Mouse (Mus musculus) heart, embryonic 11.5 days (tissue): ENCODE measurements around the gene Aftph. TPM values are rescaled to one million over a fixed set of nuclear protein-coding genes. Genes with fewer than 3 reads are reported as not detected.

Experiments
- ATAC-seq: fragments of 200-750 bp; cut with Nextera tagmentation; replicated peaks from 2 replicates; pipeline ENCODE4 v1.8.0; 2017; ENCODE audit warnings: moderate library complexity; ENCODE audit not compliant: insufficient number of reproducible peaks, low FRiP score, low TSS enrichment
- H3K27ac ChIP-seq: fragments of 300-500 bp; sonication (generic); 2 replicates; pipeline ENCODE4 v1.5.1; 2014; ENCODE audit warnings: mild to moderate bottlenecking, low read depth, low read length
- H3K27me3 ChIP-seq: fragments of 300-500 bp; sonication (generic); 2 replicates; pipeline ENCODE4 v1.6.1; 2014; ENCODE audit warnings: mild to moderate bottlenecking, low read length, mixed read lengths; ENCODE audit not compliant: control insufficient read depth, insufficient read depth
- H3K36me3 ChIP-seq: fragments of 300-500 bp; sonication (generic); 2 replicates; pipeline ENCODE4 v1.6.1; 2014; ENCODE audit warnings: mild to moderate bottlenecking, low read length, moderate library complexity, mixed read lengths; ENCODE audit not compliant: control insufficient read depth, insufficient read depth
- H3K4me1 ChIP-seq: fragments of 300-500 bp; sonication (generic); 2 replicates; pipeline ENCODE4 v1.6.1; 2014; ENCODE audit warnings: low read length; ENCODE audit not compliant: control insufficient read depth, insufficient read depth
- H3K4me2 ChIP-seq: fragments of 300-500 bp; sonication (generic); 2 replicates; pipeline ENCODE4 v1.6.1; 2014; ENCODE audit warnings: mild to moderate bottlenecking, moderate library complexity
- H3K4me3 ChIP-seq: fragments of 300-500 bp; sonication (generic); 2 replicates; pipeline ENCODE4 v1.5.1; 2014; ENCODE audit warnings: low read depth, low read length
- H3K9ac ChIP-seq: fragments of 300-500 bp; sonication (generic); 2 replicates; pipeline ENCODE4 v1.6.1; 2014; ENCODE audit warnings: mild to moderate bottlenecking, low read depth, low read length, moderate library complexity
- H3K9me3 ChIP-seq: fragments of 300-500 bp; sonication (generic); replicated peaks from 2 replicates; pipeline ENCODE4 v1.6.1; 2016; ENCODE audit warnings: low read length; ENCODE audit not compliant: control insufficient read depth
- WGBS: fragments of 180-500 bp; shearing (Covaris S2); extraction: QIAGEN DNeasy Blood & Tissue Kit; methylation state at CpG from one replicate; pipeline ENCODE4 v1.1.7; 2014; ENCODE audit not compliant: insufficient replicate concordance; 5-methylcytosine and 5-hydroxymethylcytosine counted together
- polyA plus RNA-seq: library from polyadenylated mRNA; unstranded; fragments of >200 nt; fragmentation: Nextera tagmentation; extraction: Ambion mirVana; gene quantifications from 2 replicates; pipeline ENCODE4 v1.2.1, GENCODE M21; 2014

The Aftph gene
- polyA plus RNA-seq, result 12.1 and 15.7 TPM in 2 replicates

DNA sequence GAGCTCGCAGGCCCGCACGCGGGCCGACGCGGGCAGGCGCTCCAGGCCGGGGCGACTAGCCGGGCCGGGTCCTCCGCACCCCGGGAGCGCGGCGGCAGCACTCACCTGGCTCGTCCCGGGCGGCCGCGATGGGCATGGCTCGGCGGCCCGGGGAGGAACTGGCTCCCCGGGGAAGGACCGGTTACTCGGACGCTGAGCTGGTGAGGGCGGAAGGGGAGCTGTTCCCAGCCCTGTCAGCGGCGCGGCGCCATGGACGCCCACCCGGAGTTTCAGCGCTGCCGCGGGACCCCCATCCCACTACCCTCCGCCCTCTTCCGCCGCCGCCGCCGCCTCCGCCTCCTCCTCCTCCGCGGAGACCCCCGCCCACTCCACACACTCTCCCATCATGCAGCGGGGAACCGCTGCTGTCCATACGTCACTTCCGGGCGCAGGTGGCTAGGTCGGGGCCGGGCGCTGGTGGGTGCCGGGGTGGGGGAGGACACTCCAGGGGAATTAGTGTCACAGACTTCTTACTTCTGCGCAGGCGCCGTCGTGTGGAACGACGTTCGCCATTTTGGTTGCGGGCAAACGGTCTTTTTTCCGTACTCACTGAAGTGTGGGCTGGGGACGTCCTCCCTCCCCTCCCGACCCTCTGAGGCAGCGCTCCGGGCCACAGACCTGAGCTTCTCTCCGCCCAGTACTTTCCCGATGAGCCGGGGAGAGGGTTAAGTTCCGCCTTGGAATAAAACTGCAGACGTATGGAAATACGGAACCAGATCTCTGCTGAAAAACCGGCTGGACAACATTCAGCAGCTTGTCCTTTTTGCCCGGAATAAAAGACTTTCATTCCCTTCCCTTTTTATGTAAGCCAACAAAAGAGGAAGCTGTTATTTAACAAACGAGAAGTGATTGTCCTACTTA is at the start of gene Aftph:
Gene Aftph (minus strand): TSS at position 389 of the 900 bp plus-strand sequence.
- peak; percentile 98 for ATAC-seq
- Histone ChIP-seq H3K4me3 (peak within 1 kb of the TSS; percentile 98), H3K9ac (peak within 1 kb of the TSS; percentile 89), H3K27ac (peak within 1 kb of the TSS; percentile 84), H3K36me3 (no peaks in the 10 kb centered on the region), H3K27me3 (no peaks in the 10 kb centered on the region), H3K9me3 (no peaks in the 10 kb centered on the region), H3K4me2 (peak within 1 kb of the TSS; percentile 93), H3K4me1 (no peaks in the 10 kb centered on the region)
- WGBS, result under 1% methylated on average over 66 of the region's 81 CpGs

DNA sequence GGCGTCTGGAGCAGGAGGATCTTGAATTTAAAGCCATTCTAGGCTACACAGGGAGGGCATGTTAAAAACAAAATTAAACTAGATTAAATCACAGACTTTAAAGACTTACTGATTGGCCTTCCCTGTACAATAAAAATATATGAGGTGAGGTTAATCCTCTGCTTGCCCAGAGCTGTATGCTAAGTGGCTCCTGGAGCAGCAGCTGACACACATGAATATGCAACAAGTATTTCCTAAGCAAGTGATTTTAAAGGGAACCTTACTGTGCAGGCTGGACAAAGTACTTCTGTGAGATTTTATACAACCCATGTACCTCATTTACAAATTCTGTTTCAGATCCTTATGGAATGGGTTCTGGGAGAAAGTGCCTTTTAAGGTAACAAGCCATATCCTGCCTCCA is 47.6 kb upstream of the Aftph start:
- ATAC-seq, result no peak
- Histone ChIP-seq H3K4me3 (no peak overlapping the region), H3K9me3 (0 out of 2 replicates have a peak, but pooled peaks cover 3% of the 10 kb centered on the region), H3K4me2 (no peak overlapping the region), H3K27me3 (no peaks in the 10 kb centered on the region), H3K4me1 (no peaks in the 10 kb centered on the region), H3K27ac (no peak overlapping the region), H3K9ac (no peak overlapping the region), H3K36me3 (no peaks in the 10 kb centered on the region)
- WGBS, result 73% methylated on average over 1 of the region's 1 CpGs

DNA sequence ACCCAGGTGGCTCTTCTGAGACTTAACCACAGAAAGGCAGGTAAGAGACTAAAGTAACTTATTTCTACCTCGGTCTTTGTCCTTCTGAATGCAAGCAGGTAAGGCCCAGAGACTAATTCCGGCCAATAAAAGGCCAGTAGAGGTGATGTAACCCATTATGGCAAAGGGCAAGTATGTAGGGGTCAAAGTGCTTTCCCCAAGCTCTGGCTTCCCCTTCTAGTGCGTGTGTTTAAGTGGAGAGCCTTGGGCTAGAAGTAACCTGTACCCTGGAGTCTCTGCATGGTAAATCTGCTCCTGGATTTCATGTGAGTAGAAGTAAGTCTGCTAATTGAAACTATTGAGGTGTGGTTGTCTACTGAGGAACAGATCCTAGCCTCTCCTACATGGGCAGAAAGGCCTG is 46.7 kb upstream of the Aftph start:
- H3K4me2 ChIP-seq, result no peak overlapping the region
- H3K4me3 ChIP-seq, result no peak overlapping the region

GRCm38 (mm10) chr11:20786191-20786590 is 44.8 kb upstream of the Aftph start:
- H3K4me3 ChIP-seq, result no peak overlapping the region
- H3K36me3 ChIP-seq, result no peaks in the 10 kb centered on the region
- no peak overlapping the region for H3K9ac ChIP-seq
- no peak overlapping the region for H3K4me2 ChIP-seq
- no peak overlapping the region for H3K27ac ChIP-seq
- H3K27me3 ChIP-seq, result no peaks in the 10 kb centered on the region
- no peaks in the 10 kb centered on the region for H3K4me1 ChIP-seq
- 0 out of 2 replicates have a peak, but pooled peaks cover 3% of the 10 kb centered on the region for H3K9me3 ChIP-seq
- WGBS, result 57% methylated on average over 2 of the region's 2 CpGs
- ATAC-seq, result no peak

More for the DNA sequence above, 46.7 kb upstream of the Aftph start:
- Histone ChIP-seq H3K36me3 (no peaks in the 10 kb centered on the region), H3K9me3 (0 out of 2 replicates have a peak, but pooled peaks cover 3% of the 10 kb centered on the region), H3K27ac (no peak overlapping the region), H3K4me1 (no peaks in the 10 kb centered on the region), H3K27me3 (no peaks in the 10 kb centered on the region), H3K9ac (no peak overlapping the region)
- ATAC-seq, result no peak
- WGBS, result 82% methylated on average over 3 of the region's 3 CpGs

DNA sequence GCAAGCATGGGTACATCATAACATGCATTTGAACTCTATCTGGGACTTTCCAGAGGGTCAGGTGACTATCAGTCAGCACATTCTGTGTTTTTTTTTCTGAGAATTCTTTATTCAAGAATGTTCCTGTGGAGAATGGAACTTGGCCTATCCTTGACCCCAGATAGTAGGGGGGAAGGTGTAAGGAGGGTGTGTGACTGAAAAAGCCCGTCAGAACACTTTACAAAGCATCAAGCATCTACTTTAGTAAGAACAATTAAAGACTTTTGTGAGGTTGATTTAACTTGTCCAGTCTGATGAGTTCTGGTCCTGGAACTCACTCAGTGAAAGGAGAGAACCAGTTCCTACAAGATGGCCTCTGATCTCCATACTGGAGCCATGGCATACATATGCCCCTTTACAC is 43.8 kb upstream of the Aftph start:
- Histone ChIP-seq H3K36me3 (no peaks in the 10 kb centered on the region), H3K27ac (no peak overlapping the region), H3K9me3 (0 out of 2 replicates have a peak, but pooled peaks cover 3% of the 10 kb centered on the region), H3K9ac (no peak overlapping the region), H3K4me3 (no peak overlapping the region), H3K4me2 (no peak overlapping the region), H3K4me1 (no peaks in the 10 kb centered on the region), H3K27me3 (no peaks in the 10 kb centered on the region)
- WGBS, result 78% methylated on average over 1 of the region's 1 CpGs
- ATAC-seq, result no peak

DNA sequence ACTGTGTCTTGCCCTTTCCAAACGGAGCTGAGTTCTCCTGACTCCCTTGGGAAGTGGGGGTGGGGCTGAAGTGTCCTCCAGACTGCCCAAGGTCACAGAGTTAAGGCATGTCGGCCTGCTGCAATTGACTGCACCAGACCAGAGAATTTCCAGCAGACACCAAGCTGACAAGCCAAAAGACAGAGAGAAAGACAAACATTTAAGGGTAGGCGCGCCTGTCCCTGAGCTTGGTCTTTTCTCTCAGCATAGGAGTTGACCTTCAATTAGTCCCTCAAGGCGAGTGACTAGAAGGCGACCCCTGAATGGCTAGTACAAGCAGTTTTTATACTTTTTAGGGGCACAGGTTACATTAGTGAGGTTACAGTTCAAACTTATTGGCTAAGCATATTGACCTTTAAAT is 43.4 kb upstream of the Aftph start:
- Histone ChIP-seq H3K9ac (no peak overlapping the region), H3K27ac (no peak overlapping the region), H3K9me3 (0 out of 2 replicates have a peak, but pooled peaks cover 3% of the 10 kb centered on the region), H3K4me3 (no peak overlapping the region), H3K4me2 (no peak overlapping the region), H3K4me1 (no peaks in the 10 kb centered on the region), H3K27me3 (no peaks in the 10 kb centered on the region), H3K36me3 (no peaks in the 10 kb centered on the region)
- 78% methylated on average over 6 of the region's 6 CpGs for WGBS
- ATAC-seq, result no peak

GRCm38 (mm10) chr11:20783467-20783866 is 42.1 kb upstream of the Aftph start:
- Histone ChIP-seq H3K27me3 (no peaks in the 10 kb centered on the region), H3K4me2 (no peak overlapping the region), H3K27ac (no peak overlapping the region), H3K9ac (no peak overlapping the region), H3K4me3 (no peak overlapping the region), H3K36me3 (no peaks in the 10 kb centered on the region), H3K4me1 (peaks cover under 1% of the 10 kb centered on the region; the same call in 1 of the 2 replicates), H3K9me3 (0 out of 2 replicates have a peak, but pooled peaks cover 3% of the 10 kb centered on the region)
- ATAC-seq, result no peak
- 89% methylated on average over 1 of the region's 1 CpGs for WGBS

DNA sequence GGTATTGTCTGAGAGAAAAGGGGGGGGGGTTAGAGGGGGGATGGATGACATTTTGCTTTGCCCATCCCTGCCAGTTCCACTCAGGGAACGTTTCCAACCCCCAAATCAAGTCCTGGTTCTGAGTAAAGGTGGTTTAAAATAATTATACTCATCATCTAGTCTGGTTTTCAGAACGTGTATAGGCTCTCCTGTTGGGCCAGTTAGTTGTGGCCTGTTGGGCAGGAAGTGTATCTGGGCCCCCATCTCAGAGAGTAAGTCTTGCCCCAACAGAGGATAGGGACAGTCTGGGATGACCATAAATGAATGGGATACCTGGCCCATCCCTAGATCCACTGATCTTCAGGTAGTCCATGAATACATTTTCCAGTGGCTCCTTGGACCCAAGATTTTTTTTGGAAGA is 41.2 kb upstream of the Aftph start:
- Histone ChIP-seq H3K4me3 (no peak overlapping the region), H3K4me1 (peaks cover 3% of the 10 kb centered on the region; the same call in 1 of the 2 replicates), H3K27me3 (no peaks in the 10 kb centered on the region), H3K27ac (no peak overlapping the region), H3K4me2 (no peak overlapping the region), H3K36me3 (no peaks in the 10 kb centered on the region), H3K9me3 (0 out of 2 replicates have a peak, but pooled peaks cover 3% of the 10 kb centered on the region), H3K9ac (no peak overlapping the region)
- WGBS, result 60% methylated on average over 2 of the region's 2 CpGs
- no peak for ATAC-seq
